Mouse (Mus musculus): ENCODE results near the gene Rpl36a-ps1. TPM values are rescaled to one million over a fixed set of nuclear protein-coding genes. Genes with fewer than 3 reads are reported as not detected.
A peak's percentile ranks its signal among the peaks of the same experiment; 100 is the strongest.
"Not testable (repeated sequence)": the region's sequence is repeated elsewhere in the genome, so short reads cannot be mapped to it uniquely, and the experiment has no call there.

Gene Rpl36a-ps1
- 0.78 TPM in 1 of 2 replicates, not detected in the other for polyA plus RNA-seq (2014; fragmentation: Nextera tagmentation; extraction: Ambion mirVana)

GRCm38 (mm10) chr14:98994218-98994617, at the start of gene Rpl36a-ps1:
Gene Rpl36a-ps1 (minus strand): TSS chr14:98994318.
- Histone ChIP-seq H3K4me1 (replicated peaks; ENCODE audit: control insufficient read depth, insufficient read depth, low read length) (no peaks in the 10 kb centered on the region), H3K36me3 (replicated peaks; ENCODE audit: control insufficient read depth, insufficient read depth) (no peaks in the 10 kb centered on the region), H3K9me3 (ENCODE audit: control insufficient read depth, low read length) (peaks cover 4% of the 10 kb centered on the region; the same call in 1 of the 2 replicates), H3K9ac (no peak within 1 kb of the TSS), H3K27ac (no peak within 1 kb of the TSS), H3K4me2 (replicated peaks) (no peak within 1 kb of the TSS), H3K4me3 (replicated peaks; ENCODE audit: low read length) (no peak within 1 kb of the TSS), H3K27me3 (ENCODE audit: control insufficient read depth, insufficient read depth, low read length) (no peaks in the 10 kb centered on the region)
- DNase-seq (ENCODE audit: low spot score) (no peak), ATAC-seq (ENCODE audit: low FRiP score) (no peak)
- 92% methylated on average over 7 of the region's 7 CpGs for WGBS

- no peaks in the 10 kb centered on the region; the same call in none of the 2 replicates for H3K36me3 ChIP-seq (replicated peaks; ENCODE audit: control insufficient read depth, insufficient read depth)
- no peak overlapping the region for H3K4me3 ChIP-seq (replicated peaks; ENCODE audit: low read length)
- no peaks in the 10 kb centered on the region for H3K27me3 ChIP-seq (ENCODE audit: control insufficient read depth, insufficient read depth, low read length)
- H3K4me1 ChIP-seq (replicated peaks; ENCODE audit: control insufficient read depth, insufficient read depth, low read length) = peaks cover 18% of the 10 kb centered on the region
- H3K9me3 ChIP-seq (ENCODE audit: control insufficient read depth, low read length) = no peaks in the 10 kb centered on the region
- DNase-seq (ENCODE audit: low spot score) (no peak), ATAC-seq (ENCODE audit: low FRiP score) (no peak)
- 0 out of 2 replicates have a peak overlapping the region, but pooled peaks have one; percentile 16 for H3K9ac ChIP-seq
- peak overlapping the region; percentile 62 for H3K4me2 ChIP-seq (replicated peaks)
- WGBS = 37% methylated on average over 1 of the region's 1 CpGs
- H3K27ac ChIP-seq = no peak overlapping the region
Measured at GRCm38 (mm10) chr14:99043499-99043898, 49.4 kb upstream of the Rpl36a-ps1 start.

- H3K4me3 ChIP-seq (replicated peaks; ENCODE audit: low read length) = no peak overlapping the region
- no peaks in the 10 kb centered on the region for H3K9me3 ChIP-seq (ENCODE audit: control insufficient read depth, low read length)
- no peaks in the 10 kb centered on the region for H3K27me3 ChIP-seq (ENCODE audit: control insufficient read depth, insufficient read depth, low read length)
- H3K36me3 ChIP-seq (replicated peaks; ENCODE audit: control insufficient read depth, insufficient read depth) = peaks cover 4% of the 10 kb centered on the region
- H3K4me1 ChIP-seq (replicated peaks; ENCODE audit: control insufficient read depth, insufficient read depth, low read length) = peaks cover 18% of the 10 kb centered on the region
- ATAC-seq (ENCODE audit: low FRiP score) = no peak
- H3K9ac ChIP-seq = no peak overlapping the region
- 73% methylated on average over 4 of the region's 4 CpGs for WGBS
- H3K4me2 ChIP-seq (replicated peaks) = no peak overlapping the region
- no peak for DNase-seq (ENCODE audit: low spot score)
- no peak overlapping the region for H3K27ac ChIP-seq
Measured at GRCm38 (mm10) chr14:99041416-99041815, 47.3 kb upstream of the Rpl36a-ps1 start.

- not testable (repeated sequence) for DNase-seq (ENCODE audit: low spot score); H3K4me1 ChIP-seq (replicated peaks; ENCODE audit: control insufficient read depth, insufficient read depth, low read length); H3K9ac ChIP-seq; H3K27ac ChIP-seq; H3K9me3 ChIP-seq (ENCODE audit: control insufficient read depth, low read length); ATAC-seq (ENCODE audit: low FRiP score); H3K4me2 ChIP-seq (replicated peaks); H3K27me3 ChIP-seq (ENCODE audit: control insufficient read depth, insufficient read depth, low read length); H3K4me3 ChIP-seq (replicated peaks; ENCODE audit: low read length)
- 47% methylated on average over 5 of the region's 5 CpGs for WGBS
- H3K36me3 ChIP-seq (replicated peaks; ENCODE audit: control insufficient read depth, insufficient read depth) = peaks cover 11% of the 10 kb centered on the region
Measured at GRCm38 (mm10) chr14:99039308-99039707, 45.2 kb upstream of the Rpl36a-ps1 start.

- Histone ChIP-seq H3K4me1 (replicated peaks; ENCODE audit: control insufficient read depth, insufficient read depth, low read length) (no peaks in the 10 kb centered on the region), H3K27me3 (ENCODE audit: control insufficient read depth, insufficient read depth, low read length) (no peaks in the 10 kb centered on the region), H3K36me3 (replicated peaks; ENCODE audit: control insufficient read depth, insufficient read depth) (peaks cover 17% of the 10 kb centered on the region), H3K9ac (no peak overlapping the region), H3K9me3 (ENCODE audit: control insufficient read depth, low read length) (no peaks in the 10 kb centered on the region), H3K4me2 (replicated peaks) (no peak overlapping the region), H3K4me3 (replicated peaks; ENCODE audit: low read length) (no peak overlapping the region), H3K27ac (no peak overlapping the region)
- DNase-seq (ENCODE audit: low spot score) = no peak
- ATAC-seq (ENCODE audit: low FRiP score) = no peak
- 88% methylated on average over 2 of the region's 2 CpGs for WGBS
Measured at GRCm38 (mm10) chr14:99037703-99038102, 43.6 kb upstream of the Rpl36a-ps1 start.

- Histone ChIP-seq H3K27me3 (ENCODE audit: control insufficient read depth, insufficient read depth, low read length) (no peaks in the 10 kb centered on the region), H3K27ac (no peak overlapping the region), H3K9me3 (ENCODE audit: control insufficient read depth, low read length) (no peaks in the 10 kb centered on the region), H3K4me2 (replicated peaks) (no peak overlapping the region), H3K36me3 (replicated peaks; ENCODE audit: control insufficient read depth, insufficient read depth) (peaks cover 22% of the 10 kb centered on the region), H3K9ac (no peak overlapping the region), H3K4me1 (replicated peaks; ENCODE audit: control insufficient read depth, insufficient read depth, low read length) (no peaks in the 10 kb centered on the region), H3K4me3 (replicated peaks; ENCODE audit: low read length) (no peak overlapping the region)
- DNase-seq (ENCODE audit: low spot score) (no peak), ATAC-seq (ENCODE audit: low FRiP score) (no peak)
- 87% methylated on average over 4 of the region's 4 CpGs for WGBS
Measured at GRCm38 (mm10) chr14:99036039-99036438, 41.9 kb upstream of the Rpl36a-ps1 start.

- not testable (repeated sequence) for H3K9me3 ChIP-seq (ENCODE audit: control insufficient read depth, low read length); H3K9ac ChIP-seq; H3K4me3 ChIP-seq (replicated peaks; ENCODE audit: low read length); H3K4me1 ChIP-seq (replicated peaks; ENCODE audit: control insufficient read depth, insufficient read depth, low read length); DNase-seq (ENCODE audit: low spot score); H3K27me3 ChIP-seq (ENCODE audit: control insufficient read depth, insufficient read depth, low read length); H3K4me2 ChIP-seq (replicated peaks); ATAC-seq (ENCODE audit: low FRiP score); H3K27ac ChIP-seq
- WGBS = 95% methylated on average over 8 of the region's 8 CpGs
- peaks cover 22% of the 10 kb centered on the region for H3K36me3 ChIP-seq (replicated peaks; ENCODE audit: control insufficient read depth, insufficient read depth)
Measured at GRCm38 (mm10) chr14:99034851-99035250, 40.7 kb upstream of the Rpl36a-ps1 start.

- ATAC-seq (ENCODE audit: low FRiP score) = no peak
- Histone ChIP-seq H3K4me1 (replicated peaks; ENCODE audit: control insufficient read depth, insufficient read depth, low read length) (peaks cover 8% of the 10 kb centered on the region; the same call in 1 of the 2 replicates), H3K9ac (no peak overlapping the region), H3K4me2 (replicated peaks) (no peak overlapping the region), H3K9me3 (ENCODE audit: control insufficient read depth, low read length) (no peaks in the 10 kb centered on the region), H3K36me3 (replicated peaks; ENCODE audit: control insufficient read depth, insufficient read depth) (peaks cover 19% of the 10 kb centered on the region), H3K4me3 (replicated peaks; ENCODE audit: low read length) (no peak overlapping the region), H3K27me3 (ENCODE audit: control insufficient read depth, insufficient read depth, low read length) (no peaks in the 10 kb centered on the region), H3K27ac (no peak overlapping the region)
- no peak for DNase-seq (ENCODE audit: low spot score)
- 89% methylated on average over 5 of the region's 5 CpGs for WGBS
Measured at GRCm38 (mm10) chr14:99032596-99032995, 38.5 kb upstream of the Rpl36a-ps1 start.

GRCm38 (mm10) chr14:99031337-99031873, 37.3 kb upstream of the Rpl36a-ps1 start:
- ATAC-seq (ENCODE audit: low FRiP score) (no peak), DNase-seq (ENCODE audit: low spot score) (no peak)
- Histone ChIP-seq H3K9me3 (ENCODE audit: control insufficient read depth, low read length) (peaks cover 5% of the 10 kb centered on the region; the same call in 1 of the 2 replicates), H3K4me3 (replicated peaks; ENCODE audit: low read length) (no peak overlapping the region), H3K36me3 (replicated peaks; ENCODE audit: control insufficient read depth, insufficient read depth) (peaks cover 18% of the 10 kb centered on the region), H3K9ac (no peak overlapping the region), H3K4me1 (replicated peaks; ENCODE audit: control insufficient read depth, insufficient read depth, low read length) (peaks cover 8% of the 10 kb centered on the region; the same call in 1 of the 2 replicates), H3K27ac (no peak overlapping the region), H3K27me3 (ENCODE audit: control insufficient read depth, insufficient read depth, low read length) (no peaks in the 10 kb centered on the region), H3K4me2 (replicated peaks) (no peak overlapping the region)
- WGBS = 84% methylated on average over 5 of the region's 5 CpGs

Measured in hindbrain, embryonic 14.5 days (tissue).